Mouse (Mus musculus) MEL (cell line): ENCODE results near the gene Serpini1. TPM values are rescaled to one million over a fixed set of nuclear protein-coding genes. Genes with fewer than 3 reads are reported as not detected.

Experiments
- DNase-seq: peaks from one replicate; pipeline ENCODE4 v3.0.0; 2011; ENCODE audit warnings: low read depth, low spot score
- H3K27ac ChIP-seq: 2 replicates; pipeline ENCODE4 v1.5.1; 2012; ENCODE audit warnings: low read depth, mild to moderate bottlenecking, control low read depth, low read length, moderate library complexity; ENCODE audit not compliant: control insufficient read depth
- H3K27me3 ChIP-seq, 2 experiments: fragments of 150-350 bp in 1 of 2; sonication (generic) in 1 of 2; 2 replicates each; pipeline ENCODE4 v1.6.1; 2012; ENCODE audit warnings: low read length in 2 of 2, mild to moderate bottlenecking in 2 of 2, improper control_type of control experiment in 1 of 2, moderate library complexity in 1 of 2; ENCODE audit not compliant: insufficient read depth in 2 of 2, control insufficient read depth in 1 of 2
- H3K36me3 ChIP-seq, 2 experiments: 2 replicates each; pipeline ENCODE4 v1.6.1; 2012 to 2014; ENCODE audit warnings: low read length in 2 of 2, improper control_type of control experiment in 1 of 2, inconsistent platforms in 1 of 2, mild to moderate bottlenecking in 1 of 2; ENCODE audit not compliant: insufficient read depth in 2 of 2, control insufficient read depth in 1 of 2
- H3K4me1 ChIP-seq, 2 experiments: fragments of 150-350 bp in 1 of 2; sonication (generic) in 1 of 2; 2 replicates each; pipeline ENCODE4 v1.6.1; 2012; ENCODE audit warnings: low read length in 2 of 2, improper control_type of control experiment in 1 of 2, mild to moderate bottlenecking in 1 of 2; ENCODE audit not compliant: insufficient read depth in 2 of 2, control insufficient read depth in 1 of 2
- H3K4me3 ChIP-seq, 2 experiments: fragments of 150-350 bp in 1 of 2; sonication (generic) in 1 of 2; 2 replicates each; pipeline ENCODE4 v1.5.1; 2012; ENCODE audit warnings: low read depth in 2 of 2, low read length in 2 of 2, mild to moderate bottlenecking in 2 of 2, moderate library complexity in 2 of 2, control low read depth in 1 of 2, improper control_type of control experiment in 1 of 2; ENCODE audit not compliant: control insufficient read depth in 1 of 2, insufficient read depth in 1 of 2
- H3K79me2 ChIP-seq: 2 replicates; pipeline ENCODE4 v1.6.1; 2012; ENCODE audit warnings: mild to moderate bottlenecking, low read length, moderate library complexity; ENCODE audit not compliant: control insufficient read depth, poor library complexity, insufficient read depth
- H3K9ac ChIP-seq: 2 replicates; pipeline ENCODE4 v1.6.1; 2012; ENCODE audit warnings: low read depth, mild to moderate bottlenecking, control low read depth, low read length, moderate library complexity; ENCODE audit not compliant: control insufficient read depth, poor library complexity, severe bottlenecking
- H3K9me3 ChIP-seq: fragments of 150-350 bp; sonication (generic); replicated peaks from 2 replicates; pipeline ENCODE4 v1.6.1; 2012; ENCODE audit warnings: mild to moderate bottlenecking, low read length, improper control_type of control experiment, moderate library complexity; ENCODE audit not compliant: insufficient read depth
- BHLHE40 ChIP-seq: IDR thresholded peaks from 2 replicates; pipeline ENCODE4 v1.6.1; 2012; ENCODE audit warnings: low read depth, mild to moderate bottlenecking, inconsistent platforms, low read length, improper control_type of control experiment, borderline replicate concordance
- CHD2 ChIP-seq: IDR thresholded peaks from 2 replicates; pipeline ENCODE4 v1.6.1; 2011; ENCODE audit warnings: low read length, improper control_type of control experiment
- CTCF ChIP-seq, 3 experiments: IDR thresholded peaks in 2 of 3; conservative IDR thresholded peaks in 1 of 3; 2 replicates each; pipeline ENCODE4 v1.5.1; 2011 to 2012; ENCODE audit warnings: low read length in 3 of 3, low read depth in 2 of 3, mild to moderate bottlenecking in 2 of 3, improper control_type of control experiment in 1 of 3, inconsistent platforms in 1 of 3, mixed read lengths in 1 of 3, moderate library complexity in 1 of 3; ENCODE audit not compliant: control insufficient read depth in 1 of 3, insufficient read depth in 1 of 3, poor library complexity in 1 of 3, severe bottlenecking in 1 of 3
- E2F4 ChIP-seq: IDR thresholded peaks from 2 replicates; pipeline ENCODE4 v1.6.1; 2011; ENCODE audit warnings: low read depth, low read length, improper control_type of control experiment, borderline replicate concordance
- ELF1 ChIP-seq: IDR thresholded peaks from 2 replicates; pipeline ENCODE4 v1.6.1; 2014; ENCODE audit warnings: low read depth, mild to moderate bottlenecking, inconsistent platforms, low read length, improper control_type of control experiment, moderate library complexity
- GATA1 ChIP-seq: IDR thresholded peaks from 2 replicates; pipeline ENCODE4 v1.6.1; 2011; ENCODE audit warnings: low read depth, low read length, improper control_type of control experiment
- HCFC1 ChIP-seq: IDR thresholded peaks from 2 replicates; pipeline ENCODE4 v1.6.1; 2012; ENCODE audit warnings: low read depth, mild to moderate bottlenecking, inconsistent platforms, low read length, improper control_type of control experiment, moderate library complexity
- JUND ChIP-seq: IDR thresholded peaks from 2 replicates; pipeline ENCODE4 v1.6.1; 2011; ENCODE audit warnings: low read depth, mild to moderate bottlenecking, improper control_type of control experiment, low read length
- MAFK ChIP-seq: IDR thresholded peaks from 2 replicates; pipeline ENCODE4 v1.6.1; 2011; ENCODE audit warnings: low read depth, mild to moderate bottlenecking, low read length, improper control_type of control experiment, borderline replicate concordance
- MAX ChIP-seq: IDR thresholded peaks from 2 replicates; pipeline ENCODE4 v1.6.1; 2011; ENCODE audit warnings: low read length, improper control_type of control experiment
- MAZ ChIP-seq: IDR thresholded peaks from 2 replicates; pipeline ENCODE4 v1.6.1; 2012; ENCODE audit warnings: low read depth, mild to moderate bottlenecking, inconsistent platforms, low read length, improper control_type of control experiment
- MEF2A ChIP-seq: IDR thresholded peaks from 2 replicates; pipeline ENCODE4 v1.6.1; 2014; ENCODE audit warnings: low read depth, mild to moderate bottlenecking, inconsistent platforms, low read length, improper control_type of control experiment; ENCODE audit not compliant: poor library complexity, insufficient replicate concordance, severe bottlenecking; ENCODE audit errors: extremely low read depth
- MXI1 ChIP-seq: IDR thresholded peaks from 2 replicates; pipeline ENCODE4 v1.6.1; 2011; ENCODE audit warnings: mild to moderate bottlenecking, low read depth, low read length, improper control_type of control experiment
- MYB ChIP-seq: IDR thresholded peaks from 2 replicates; pipeline ENCODE4 v1.6.1; 2011; ENCODE audit warnings: mild to moderate bottlenecking, low read depth, low read length, improper control_type of control experiment
- MYC ChIP-seq: IDR thresholded peaks from 2 replicates; pipeline ENCODE4 v1.6.1; 2011; ENCODE audit warnings: low read depth, mild to moderate bottlenecking, low read length, improper control_type of control experiment, moderate library complexity
- NELFE ChIP-seq: IDR thresholded peaks from 2 replicates; pipeline ENCODE4 v1.6.1; 2011; ENCODE audit warnings: low read depth, low read length, improper control_type of control experiment
- NRF1 ChIP-seq: IDR thresholded peaks from 2 replicates; pipeline ENCODE4 v1.6.1; 2014; ENCODE audit warnings: low read depth, mild to moderate bottlenecking, inconsistent platforms, low read length, improper control_type of control experiment, moderate library complexity; ENCODE audit not compliant: poor library complexity, insufficient read depth, severe bottlenecking
- POLR2A ChIP-seq, 2 experiments: IDR thresholded peaks; 2 replicates each; pipeline ENCODE4 v1.6.1; 2011 to 2012; ENCODE audit warnings: low read length in 2 of 2, mild to moderate bottlenecking in 2 of 2, control low read depth in 1 of 2, improper control_type of control experiment in 1 of 2, low read depth in 1 of 2, moderate library complexity in 1 of 2; ENCODE audit not compliant: control insufficient read depth in 1 of 2, insufficient read depth in 1 of 2, poor library complexity in 1 of 2
- POLR2AphosphoS2 ChIP-seq: IDR thresholded peaks from 2 replicates; pipeline ENCODE4 v1.6.1; 2011; ENCODE audit warnings: low read length, improper control_type of control experiment
- POLR2AphosphoS5 ChIP-seq: IDR thresholded peaks from 2 replicates; pipeline ENCODE4 v1.6.1; 2012; ENCODE audit warnings: low read depth, borderline replicate concordance, mild to moderate bottlenecking, inconsistent platforms, low read length, moderate library complexity, mixed read lengths
- RAD21 ChIP-seq: IDR thresholded peaks from 2 replicates; pipeline ENCODE4 v1.6.1; 2011; ENCODE audit warnings: mild to moderate bottlenecking, low read depth, low read length, improper control_type of control experiment
- SIN3A ChIP-seq: IDR thresholded peaks from 2 replicates; pipeline ENCODE4 v1.6.1; 2012; ENCODE audit warnings: low read length, improper control_type of control experiment, inconsistent platforms
- SMC3 ChIP-seq: IDR thresholded peaks from 2 replicates; pipeline ENCODE4 v1.6.1; 2011; ENCODE audit warnings: low read depth, low read length, improper control_type of control experiment
- TAL1 ChIP-seq: IDR thresholded peaks from 2 replicates; pipeline ENCODE4 v1.6.1; 2012; ENCODE audit warnings: mild to moderate bottlenecking, inconsistent platforms, low read length, moderate library complexity, mixed read lengths
- UBTF ChIP-seq: IDR thresholded peaks from 2 replicates; pipeline ENCODE4 v1.6.1; 2012; ENCODE audit warnings: low read depth, mild to moderate bottlenecking, inconsistent platforms, low read length, improper control_type of control experiment, moderate library complexity, borderline replicate concordance; ENCODE audit not compliant: insufficient read depth
- USF1 ChIP-seq: IDR thresholded peaks from 2 replicates; pipeline ENCODE4 v1.6.1; 2014; ENCODE audit warnings: low read depth, mild to moderate bottlenecking, inconsistent platforms, low read length, improper control_type of control experiment, moderate library complexity
- USF2 ChIP-seq, 2 experiments: IDR thresholded peaks; 2 replicates each; pipeline ENCODE4 v1.6.1; 2011 to 2012; ENCODE audit warnings: improper control_type of control experiment in 2 of 2, low read length in 2 of 2, borderline replicate concordance in 1 of 2, inconsistent platforms in 1 of 2, low read depth in 1 of 2, mild to moderate bottlenecking in 1 of 2; ENCODE audit not compliant: insufficient read depth in 1 of 2
- ZKSCAN1 ChIP-seq: IDR thresholded peaks from 2 replicates; pipeline ENCODE4 v1.6.1; 2012; ENCODE audit warnings: low read depth, mild to moderate bottlenecking, inconsistent platforms, low read length, improper control_type of control experiment, moderate library complexity
- ZMIZ1 ChIP-seq: IDR thresholded peaks from 2 replicates; pipeline ENCODE4 v1.6.1; 2012; ENCODE audit warnings: low read depth, mild to moderate bottlenecking, inconsistent platforms, low read length, improper control_type of control experiment, moderate library complexity
- ZNF384 ChIP-seq: IDR thresholded peaks from 2 replicates; pipeline ENCODE4 v1.6.1; 2012; ENCODE audit warnings: low read depth, mild to moderate bottlenecking, inconsistent platforms, low read length, improper control_type of control experiment
- polyA plus RNA-seq, 2 experiments: library from polyadenylated mRNA; stranded (reverse) in 1 of 2; unstranded in 1 of 2; fragments of >175 nt in 1 of 2; fragments of >200 nt in 1 of 2; gene quantifications; 2 replicates each; pipeline versions ENCODE4 v1.2.1 to v1.2.4; 2012; ENCODE audit warnings: low replicate concordance in 2 of 2, low read depth in 1 of 2; ENCODE audit not compliant: insufficient read length in 2 of 2, insufficient read depth in 1 of 2, missing spikeins in 1 of 2
- total RNA-seq: library from RNA; depleted of rRNA; stranded (reverse); fragments of 300-350 nt; gene quantifications from 2 replicates; pipeline ENCODE4 v1.2.3, GENCODE M21; 2012

The Serpini1 gene
- total and polyA plus RNA-seq, 3 experiments = 0.08 to 0.13 TPM; not detected in 1

- Histone ChIP-seq H3K36me3 (no peaks in the 10 kb centered on the region), H3K27me3 (no peaks in the 10 kb centered on the region; a peak in 1 of 4 replicates), H3K27ac (no peak overlapping the region), H3K9me3 (no peaks in the 10 kb centered on the region), H3K79me2 (no peaks in the 10 kb centered on the region), H3K4me3 (no peak overlapping the region), H3K9ac (no peak overlapping the region), H3K4me1 (no peaks in the 10 kb centered on the region)
- DNase-seq = no peak
- TF ChIP-seq MAX = no peak
- no peak for TF ChIP-seq MAFK
- no peak for TF ChIP-seq POLR2A (IDR thresholded peaks at IDR 0.05; ENCODE audit: control insufficient read depth in 1 of 2, insufficient read depth in 1 of 2, low read depth in 1 of 2, low read length in 2 of 2, poor library complexity in 1 of 2)
- TF ChIP-seq HCFC1 = no peak
- no peak for TF ChIP-seq BHLHE40
- TF ChIP-seq MEF2A = no peak
- TF ChIP-seq USF1 = no peak
- TF ChIP-seq CTCF (IDR thresholded peaks at IDR 0.05 in 2 of 3, conservative IDR thresholded peaks at IDR 0.05 in 1 of 3; ENCODE audit: control insufficient read depth in 1 of 3, insufficient read depth in 1 of 3, low read depth in 2 of 3, low read length in 3 of 3, poor library complexity in 1 of 3, severe bottlenecking in 1 of 3) = no peak
- TF ChIP-seq TAL1 = no peak
- no peak for TF ChIP-seq USF2 (IDR thresholded peaks at IDR 0.05; ENCODE audit: borderline replicate concordance in 1 of 2, insufficient read depth in 1 of 2, low read depth in 1 of 2, low read length in 2 of 2)
- no peak for TF ChIP-seq MYC
- no peak for TF ChIP-seq POLR2AphosphoS2
- no peak for TF ChIP-seq ZMIZ1
- TF ChIP-seq NRF1 = no peak
- TF ChIP-seq POLR2AphosphoS5 = no peak
- no peak for TF ChIP-seq CHD2
- TF ChIP-seq MAZ = no peak
These were observed 25.9 kb downstream of the Serpini1 start for GRCm38 (mm10) chr3:75583293-75583692.

GRCm38 (mm10) chr3:75584898-75585297 is 27.6 kb downstream of the Serpini1 start:
- Histone ChIP-seq H3K9ac (no peak overlapping the region), H3K36me3 (no peaks in the 10 kb centered on the region), H3K4me3 (no peak overlapping the region), H3K9me3 (no peaks in the 10 kb centered on the region), H3K27me3 (peaks cover 0 to 2% of the 10 kb centered on the region in 2 experiments; a peak in 3 of 4 replicates), H3K4me1 (no peaks in the 10 kb centered on the region), H3K79me2 (no peaks in the 10 kb centered on the region), H3K27ac (no peak overlapping the region)
- TF ChIP-seq MXI1 (no peak), MYB (no peak), ZMIZ1 (no peak), ZNF384 (no peak), UBTF (no peak), POLR2A (IDR thresholded peaks at IDR 0.05; ENCODE audit: control insufficient read depth in 1 of 2, insufficient read depth in 1 of 2, low read depth in 1 of 2, low read length in 2 of 2, poor library complexity in 1 of 2) (no peak), ZKSCAN1 (no peak), SMC3 (no peak), JUND (no peak), MAX (no peak), SIN3A (no peak), USF1 (no peak), GATA1 (no peak), E2F4 (no peak), ELF1 (no peak), USF2 (IDR thresholded peaks at IDR 0.05; ENCODE audit: borderline replicate concordance in 1 of 2, insufficient read depth in 1 of 2, low read depth in 1 of 2, low read length in 2 of 2) (no peak), HCFC1 (no peak), RAD21 (no peak), NELFE (no peak), MAZ (no peak)
- no peak for DNase-seq
